Mouse (Mus musculus): ENCODE measurements around the gene Grin3a.

Gene Grin3a

GRCm38 (mm10) chr4:49676790-49677189 is 168.8 kb downstream of the Grin3a start:
- WGBS = 74% methylated on average over 7 of the region's 7 CpGs

- 93% methylated on average over 6 of the region's 6 CpGs for WGBS
Measured at GRCm38 (mm10) chr4:49676071-49676470, 169.5 kb downstream of the Grin3a start.

DNA sequence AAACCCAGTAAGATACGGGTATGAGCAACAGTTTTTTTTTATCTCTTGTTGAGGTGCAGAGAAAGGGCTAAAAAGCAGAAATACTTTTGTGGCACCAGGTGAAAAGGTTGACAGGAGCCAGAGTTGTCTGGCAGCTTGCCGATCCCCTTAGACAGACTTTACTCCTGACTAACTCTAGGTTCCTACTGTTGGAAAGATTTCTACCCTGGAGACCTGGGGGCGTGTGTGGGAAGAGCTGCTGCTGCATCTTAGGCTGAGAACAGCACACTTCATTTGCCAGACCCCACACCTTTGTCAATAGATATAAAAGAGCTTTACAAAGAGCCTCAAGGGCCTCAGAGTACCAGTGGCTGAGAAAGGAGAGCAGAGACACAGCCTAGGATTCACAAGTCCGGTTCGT is 180.7 kb downstream of the Grin3a start:
- WGBS = 68% methylated on average over 5 of the region's 5 CpGs

DNA sequence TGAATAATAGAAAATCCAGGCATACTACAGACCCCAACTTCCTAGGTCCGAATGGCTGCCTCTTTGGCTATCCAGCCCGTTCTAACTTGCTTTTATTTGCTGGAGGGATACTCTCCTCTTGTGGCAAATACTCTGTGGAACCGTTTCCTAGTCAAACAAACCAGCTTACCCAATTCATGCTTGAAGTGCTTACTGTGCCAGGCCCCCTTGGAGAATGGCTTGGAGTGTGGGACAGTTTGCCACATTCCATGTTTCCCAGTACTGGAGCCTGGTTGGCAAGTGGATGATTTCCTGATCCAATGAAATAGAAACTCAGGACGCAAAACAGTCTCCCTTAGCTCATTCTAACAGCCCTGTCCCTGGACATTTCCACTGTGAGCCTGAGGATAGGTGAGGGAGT is 183.3 kb downstream of the Grin3a start:
- WGBS = 74% methylated on average over 4 of the region's 4 CpGs

- 97% methylated on average over 9 of the region's 9 CpGs for WGBS
Measured at GRCm38 (mm10) chr4:49661664-49662063, 183.9 kb downstream of the Grin3a start.

GRCm38 (mm10) chr4:49659421-49659820 is 186.1 kb downstream of the Grin3a start:
- 71% methylated on average over 1 of the region's 1 CpGs for WGBS

- 41% methylated on average over 2 of the region's 2 CpGs for WGBS
Measured at GRCm38 (mm10) chr4:49639913-49640312, 205.6 kb downstream of the Grin3a start.

GRCm38 (mm10) chr4:49637821-49638220 is 207.7 kb downstream of the Grin3a start:
- 76% methylated on average over 11 of the region's 11 CpGs for WGBS

GRCm38 (mm10) chr4:49632139-49632481 is 213.4 kb downstream of the Grin3a start:
- 1% methylated on average over 30 of the region's 30 CpGs for WGBS

- 4% methylated on average over 37 of the region's 37 CpGs for WGBS
Measured at GRCm38 (mm10) chr4:49631319-49632138, 214.0 kb downstream of the Grin3a start, which contains the start of gene Rnf20. TSS of gene Rnf20 (plus strand) at chr4:49632006.

DNA sequence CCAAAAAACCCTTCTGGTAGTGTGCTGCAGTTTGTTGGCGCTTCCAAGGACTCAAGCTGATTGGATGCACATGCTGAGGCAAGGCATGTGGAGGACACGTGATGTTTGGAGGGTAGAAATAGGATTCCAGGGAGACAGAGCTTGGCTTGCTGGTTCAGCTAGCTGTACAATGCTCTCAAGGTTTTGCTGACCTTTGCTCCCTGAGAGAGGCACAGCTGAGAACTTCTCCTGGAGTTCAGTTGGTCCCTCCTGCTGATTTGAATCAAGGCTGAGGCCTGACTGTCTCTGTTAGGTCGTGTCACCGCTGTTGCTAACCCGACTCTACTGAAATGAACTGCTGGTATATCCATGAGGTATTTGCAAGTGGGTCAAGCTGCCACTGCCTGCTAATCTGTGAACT is 216.6 kb downstream of the Grin3a start:
- 88% methylated on average over 5 of the region's 5 CpGs for WGBS

GRCm38 (mm10) chr4:49626973-49627372 is 218.6 kb downstream of the Grin3a start:
- under 1% methylated on average over 3 of the region's 3 CpGs for WGBS

- WGBS = 97% methylated on average over 4 of the region's 4 CpGs
Measured at GRCm38 (mm10) chr4:49624969-49625368, 220.6 kb downstream of the Grin3a start.

DNA sequence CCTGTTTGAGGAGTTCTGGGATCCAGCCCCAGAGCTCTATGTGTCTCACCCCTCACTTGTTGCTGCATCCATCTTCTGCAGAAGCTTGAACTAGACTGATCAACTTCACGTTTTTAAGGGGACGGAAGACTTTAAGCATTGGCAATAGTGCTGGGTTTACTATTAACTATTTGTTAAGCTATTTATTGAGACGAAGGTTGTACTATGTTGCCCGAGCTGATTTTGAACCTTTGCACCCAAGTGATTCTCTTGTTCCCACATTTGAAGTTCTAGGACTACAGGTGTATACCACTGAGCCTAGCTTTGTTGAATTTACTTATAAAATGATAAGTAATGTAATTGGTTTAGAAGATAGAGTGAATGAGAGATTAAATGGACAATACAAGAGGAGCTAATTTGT is 221.6 kb downstream of the Grin3a start:
- WGBS = 88% methylated on average over 4 of the region's 4 CpGs

GRCm38 (mm10) chr4:49622272-49622671 is 223.3 kb downstream of the Grin3a start:
- 89% methylated on average over 2 of the region's 2 CpGs for WGBS

- 90% methylated on average over 7 of the region's 7 CpGs for WGBS
Measured at GRCm38 (mm10) chr4:49619861-49620260, 225.7 kb downstream of the Grin3a start.

GRCm38 (mm10) chr4:49616924-49617323 is 228.6 kb downstream of the Grin3a start:
- 93% methylated on average over 10 of the region's 10 CpGs for WGBS

Data from cerebral cortex, adult 2 months (tissue).